Mouse (Mus musculus): ENCODE results near the gene Slc28a3.

Gene Slc28a3

GRCm38 (mm10) chr13:58560497-58561138 is 50.1 kb downstream of the Slc28a3 start:
- DNase-seq (ENCODE audit: low spot score): no peak

- no peak for DNase-seq (ENCODE audit: low spot score)
Observed at GRCm38 (mm10) chr13:58558216-58558615, 52.5 kb downstream of the Slc28a3 start.

- DNase-seq (ENCODE audit: low spot score): no peak
Observed at GRCm38 (mm10) chr13:58556018-58556417, 54.7 kb downstream of the Slc28a3 start.

GRCm38 (mm10) chr13:58555561-58555960 is 55.1 kb downstream of the Slc28a3 start:
- no peak for DNase-seq (ENCODE audit: low spot score)

GRCm38 (mm10) chr13:58551924-58552323 is 58.8 kb downstream of the Slc28a3 start:
- DNase-seq (ENCODE audit: low spot score): no peak

- no peak for DNase-seq (ENCODE audit: low spot score)
Observed at GRCm38 (mm10) chr13:58547570-58547969, 63.1 kb downstream of the Slc28a3 start.

GRCm38 (mm10) chr13:58543688-58544408 is 66.8 kb downstream of the Slc28a3 start:
- no peak for DNase-seq (ENCODE audit: low spot score)

GRCm38 (mm10) chr13:58543066-58543465 is 67.6 kb downstream of the Slc28a3 start:
- DNase-seq (ENCODE audit: low spot score): peak; percentile 84

GRCm38 (mm10) chr13:58542601-58543041 is 68.1 kb downstream of the Slc28a3 start:
- DNase-seq (ENCODE audit: low spot score): no peak

- DNase-seq (ENCODE audit: low spot score): no peak
Observed at GRCm38 (mm10) chr13:58542167-58542566, 68.5 kb downstream of the Slc28a3 start.

GRCm38 (mm10) chr13:58541620-58542019 is 69.1 kb downstream of the Slc28a3 start:
- no peak for DNase-seq (ENCODE audit: low spot score)

- DNase-seq (ENCODE audit: low spot score): no peak
Observed at GRCm38 (mm10) chr13:58538966-58539365, 71.7 kb downstream of the Slc28a3 start.

GRCm38 (mm10) chr13:58538366-58538765 is 72.3 kb downstream of the Slc28a3 start:
- DNase-seq (ENCODE audit: low spot score): no peak

GRCm38 (mm10) chr13:58537916-58538233 is 72.8 kb downstream of the Slc28a3 start:
- DNase-seq (ENCODE audit: low spot score): no peak

- DNase-seq (ENCODE audit: low spot score): no peak
Observed at GRCm38 (mm10) chr13:58537232-58537915, 73.3 kb downstream of the Slc28a3 start.

- no peak for DNase-seq (ENCODE audit: low spot score)
Observed at GRCm38 (mm10) chr13:58536466-58537231, 74.0 kb downstream of the Slc28a3 start.

- no peak for DNase-seq (ENCODE audit: low spot score)
Observed at GRCm38 (mm10) chr13:58535321-58535720, 75.4 kb downstream of the Slc28a3 start.

- no peak for DNase-seq (ENCODE audit: low spot score)
Observed at GRCm38 (mm10) chr13:58534861-58535260, 75.8 kb downstream of the Slc28a3 start.

GRCm38 (mm10) chr13:58534216-58534841 is 76.3 kb downstream of the Slc28a3 start:
- peak; percentile 19 for DNase-seq (ENCODE audit: low spot score)

- no peak for DNase-seq (ENCODE audit: low spot score)
Observed at GRCm38 (mm10) chr13:58524581-58524980, 86.1 kb downstream of the Slc28a3 start.

- DNase-seq (ENCODE audit: low spot score): no peak
Observed at GRCm38 (mm10) chr13:58523761-58524117, 86.9 kb downstream of the Slc28a3 start.
